Mouse (Mus musculus): ENCODE data around the gene Rap1gds1. TPM values are rescaled to one million over a fixed set of nuclear protein-coding genes. Genes with fewer than 3 reads are reported as not detected.

Gene Rap1gds1
- polyA plus RNA-seq, 1 experiment from 2014 or later = 82.1 TPM

DNA sequence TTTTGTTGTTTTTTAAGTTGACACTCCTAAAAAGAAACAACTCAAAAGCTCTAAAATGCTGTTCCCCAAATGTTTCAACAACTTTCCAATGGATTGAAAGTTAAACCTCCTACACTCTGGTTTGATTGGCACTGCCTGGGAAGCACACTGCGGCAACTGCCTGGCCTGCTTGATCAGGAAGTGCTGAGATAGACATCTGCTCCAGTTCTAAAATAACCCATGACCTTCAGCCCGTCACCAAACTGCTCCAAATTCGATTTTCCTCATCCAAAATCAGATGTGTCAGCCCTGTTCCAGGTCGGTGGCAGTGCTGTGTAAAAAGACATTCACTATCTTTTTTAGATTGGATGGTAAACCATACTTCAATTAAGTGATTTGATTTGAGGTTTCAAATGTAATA is 185.8 kb downstream of the Rap1gds1 start:
- POLR2A ChIA-PET = no interaction called here
- TF ChIP-seq CTCF (IDR thresholded peaks at IDR 0.05) = no peak
- no peak for DNase-seq (ENCODE audit: low read depth, low spot score)
- CTCF ChIA-PET = interaction anchor here (1.1 kb wide), 1 partner anchor 11 kb away, joined by 4 read pairs; no protein-coding TSS in a partner anchor
- no peak for ATAC-seq
- in situ Hi-C loops (cut with MboI; ENCODE audit: low pct_unique_long_range_greater_than_20kb) = no loop called here
- H3K27me3 ChIP-seq = no peaks in the 10 kb centered on the region

DNA sequence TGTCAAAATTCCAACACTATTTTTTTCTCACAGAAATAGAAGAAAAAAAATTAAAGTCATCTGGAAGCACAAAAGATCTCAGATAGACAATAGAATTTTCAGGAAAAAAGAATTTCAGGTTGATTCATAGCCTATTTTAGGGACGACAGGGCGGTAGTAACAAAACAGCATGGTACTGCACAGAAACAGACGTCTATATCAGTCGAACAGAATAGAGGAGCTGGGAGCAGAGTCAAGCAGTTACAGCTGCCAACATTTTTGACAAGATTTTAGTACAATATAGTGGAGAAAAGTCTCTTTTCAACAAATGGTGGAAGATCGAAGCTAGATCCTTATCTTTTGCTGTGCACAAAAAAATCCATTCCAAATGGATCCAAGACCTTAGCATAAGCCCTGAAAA is 188.9 kb downstream of the Rap1gds1 start:
- ChIA-PET POLR2A (no interaction called here), CTCF (interaction anchor here (1.0 to 1.4 kb wide), 2 partner anchors 14 to 38 kb away, joined by 3 to 4 read pairs; no protein-coding TSS in a partner anchor)
- in situ Hi-C loops (cut with MboI; ENCODE audit: low pct_unique_long_range_greater_than_20kb) = no loop called here
- ATAC-seq (no peak), DNase-seq (ENCODE audit: low read depth, low spot score) (no peak)
- H3K27me3 ChIP-seq = no peaks in the 10 kb centered on the region
- TF ChIP-seq CTCF (IDR thresholded peaks at IDR 0.05) = no peak

DNA sequence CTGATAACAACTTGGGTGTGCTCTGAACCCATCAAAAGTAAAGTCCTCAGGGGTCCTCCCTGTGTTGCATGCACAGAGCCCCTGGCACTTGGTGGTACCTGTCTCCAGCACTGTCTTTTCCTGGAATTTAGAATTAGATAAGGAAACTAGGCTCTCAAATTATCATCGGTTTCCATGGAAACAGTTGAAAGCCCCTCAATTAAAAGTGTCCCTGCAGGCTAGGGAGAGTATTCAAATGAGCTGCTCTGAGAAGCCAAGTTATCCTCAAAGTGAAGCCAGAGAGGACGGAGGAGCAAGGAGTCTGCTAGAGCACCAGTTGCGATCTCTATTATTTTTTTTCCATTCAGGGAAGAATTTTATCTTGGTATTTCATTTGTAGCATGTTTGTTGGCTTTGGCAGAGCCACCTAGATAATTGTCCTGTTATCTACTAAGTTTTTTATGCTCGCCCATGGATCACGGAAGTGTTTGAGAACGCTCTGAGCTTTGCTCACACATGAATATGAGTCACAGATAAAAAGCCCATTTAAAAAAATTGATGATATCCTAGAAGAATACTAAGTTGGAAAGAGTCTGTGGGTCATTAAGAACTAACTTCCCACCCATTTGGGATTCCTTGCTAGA is 193.2 kb downstream of the Rap1gds1 start:
- ATAC-seq (no peak), DNase-seq (ENCODE audit: low read depth, low spot score) (no peak)
- ChIA-PET POLR2A (interaction anchor here (0.5 to 0.7 kb wide), 2 partner anchors 27 to 225 kb away, joined by 3 to 8 read pairs; no protein-coding TSS in a partner anchor), CTCF (interaction anchor here (0.7 kb wide), 1 partner anchor 570 kb away, joined by 4 read pairs; no protein-coding TSS in a partner anchor)
- H3K27me3 ChIP-seq = no peaks in the 10 kb centered on the region
- no peak for TF ChIP-seq CTCF (IDR thresholded peaks at IDR 0.05)
- in situ Hi-C loops (cut with MboI; ENCODE audit: low pct_unique_long_range_greater_than_20kb) = no loop called here

DNA sequence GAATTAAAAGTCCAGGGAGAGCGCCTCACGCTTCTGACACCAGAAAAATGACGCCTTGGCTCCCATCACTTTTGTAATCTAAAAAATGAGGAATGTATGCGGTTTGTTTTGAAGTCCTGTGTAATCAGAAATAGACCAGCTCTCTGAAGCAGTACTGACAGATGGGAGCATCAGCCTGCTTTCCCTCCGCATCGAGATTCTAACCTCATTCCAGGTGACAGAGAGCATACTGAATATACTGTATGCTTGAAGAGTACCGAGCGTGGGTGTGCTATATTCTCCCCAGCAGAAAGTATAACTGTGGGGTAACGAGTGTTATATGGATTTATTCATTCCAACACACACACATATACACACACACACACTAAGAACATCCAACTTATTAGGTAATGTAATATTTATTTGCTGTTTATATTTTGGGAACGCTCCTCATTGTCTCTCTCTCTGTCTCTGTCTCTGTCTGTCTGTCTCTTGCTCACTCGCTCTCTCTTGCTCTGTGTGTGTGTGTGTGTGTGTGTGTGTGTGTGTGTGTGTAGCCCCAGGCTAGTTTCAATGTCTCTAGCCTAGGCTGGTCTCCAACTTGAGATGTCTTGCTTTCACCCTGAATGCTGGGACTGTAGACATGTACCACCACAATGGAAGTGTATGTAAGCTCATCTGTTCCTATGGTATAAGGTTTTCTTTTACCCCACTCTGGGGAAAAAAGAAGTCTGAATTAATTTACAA is 193.8 kb downstream of the Rap1gds1 start:
- ATAC-seq (no peak), DNase-seq (ENCODE audit: low read depth, low spot score) (no peak)
- POLR2A ChIA-PET = interaction anchor here (0.5 to 0.7 kb wide), 2 partner anchors 26 to 225 kb away, joined by 3 to 8 read pairs; no protein-coding TSS in a partner anchor
- no peak for TF ChIP-seq CTCF (IDR thresholded peaks at IDR 0.05)
- in situ Hi-C loops (cut with MboI; ENCODE audit: low pct_unique_long_range_greater_than_20kb) = no loop called here
- H3K27me3 ChIP-seq = no peaks in the 10 kb centered on the region
- CTCF ChIA-PET = interaction anchor here (0.7 to 2.4 kb wide), 2 partner anchors 23 to 570 kb away, joined by 4 to 5 read pairs; no protein-coding TSS in a partner anchor

DNA sequence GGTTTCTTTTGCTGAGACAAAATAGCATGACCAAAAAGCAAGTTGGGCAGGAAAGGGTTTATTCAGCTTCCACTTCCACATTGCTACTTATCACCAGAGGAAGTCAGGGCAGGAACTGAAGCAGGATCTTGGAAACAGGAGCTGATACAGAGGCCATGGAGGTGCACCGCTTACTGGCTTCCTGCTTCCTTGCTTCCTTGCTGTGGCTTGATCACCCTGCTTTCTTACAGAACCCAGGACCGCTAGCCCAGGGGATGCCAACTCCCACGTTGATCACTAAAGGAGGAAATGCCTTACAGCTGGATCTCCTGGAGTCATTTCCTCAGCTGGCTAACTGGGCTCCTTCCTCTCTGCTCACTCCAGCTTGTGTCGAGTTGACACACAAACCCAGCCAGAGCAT is 197.3 kb downstream of the Rap1gds1 start:
- no peak for ATAC-seq
- POLR2A ChIA-PET = no interaction called here

DNA sequence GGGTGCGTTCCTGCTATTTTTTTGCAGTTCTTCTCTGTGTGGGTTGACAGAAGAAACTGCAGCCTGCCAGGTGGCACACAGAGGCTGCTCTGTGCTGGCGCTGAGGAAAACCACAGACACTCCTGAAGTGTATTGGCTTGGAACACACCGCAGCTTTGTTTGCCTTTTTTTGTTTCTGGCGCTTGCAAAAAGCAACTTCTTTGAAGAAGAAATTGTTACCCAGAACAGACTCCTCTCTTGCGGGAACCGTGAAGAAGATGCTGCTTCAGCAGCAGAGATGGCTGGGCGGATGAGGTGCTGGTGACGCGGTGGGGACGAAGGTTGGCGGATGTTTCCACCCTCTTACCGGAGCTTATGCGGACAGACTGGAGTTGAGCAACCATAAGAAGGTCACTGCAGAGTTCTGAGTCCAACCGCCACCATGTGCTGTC is 198.1 kb downstream of the Rap1gds1 start:
- no peaks in the 10 kb centered on the region for H3K27me3 ChIP-seq
- ChIA-PET CTCF (no interaction called here), POLR2A (no interaction called here)
- no peak for TF ChIP-seq CTCF (IDR thresholded peaks at IDR 0.05)
- ATAC-seq (no peak), DNase-seq (ENCODE audit: low read depth, low spot score) (no peak)
- in situ Hi-C loops (cut with MboI; ENCODE audit: low pct_unique_long_range_greater_than_20kb) = no loop called here

More for the DNA sequence above, 197.3 kb downstream of the Rap1gds1 start:
- TF ChIP-seq CTCF (IDR thresholded peaks at IDR 0.05) = no peak
- DNase-seq (ENCODE audit: low read depth, low spot score) = no peak
- CTCF ChIA-PET = interaction anchor here (1.5 kb wide), 1 partner anchor 11 kb away, joined by 4 read pairs; no protein-coding TSS in a partner anchor
- H3K27me3 ChIP-seq = no peaks in the 10 kb centered on the region
- in situ Hi-C loops (cut with MboI; ENCODE audit: low pct_unique_long_range_greater_than_20kb) = no loop called here

DNA sequence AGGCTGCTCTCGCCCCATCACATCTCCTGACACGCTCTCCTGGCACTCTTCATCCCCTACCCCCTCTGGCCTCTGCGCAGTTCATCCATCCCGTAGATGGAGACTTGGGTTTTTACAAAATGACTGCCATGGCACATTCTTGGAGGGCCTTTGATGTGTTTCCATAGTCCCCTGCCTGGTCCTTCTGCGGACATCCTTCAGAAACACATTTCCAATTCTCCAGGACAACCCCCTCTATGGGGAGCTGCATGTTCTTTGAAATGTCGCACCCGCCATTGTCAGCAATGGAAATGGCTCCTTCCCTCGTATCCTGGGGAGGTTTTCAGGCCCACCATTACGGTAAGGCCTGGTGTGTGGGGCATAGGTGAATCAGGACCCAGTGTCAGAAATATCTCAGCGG is 198.6 kb downstream of the Rap1gds1 start:
- ChIA-PET POLR2A (interaction anchor here (0.7 to 1.1 kb wide), 2 partner anchors 77 to 197 kb away, joined by 3 to 4 read pairs; no protein-coding TSS in a partner anchor), CTCF (no interaction called here)
- H3K27me3 ChIP-seq = no peaks in the 10 kb centered on the region
- DNase-seq (ENCODE audit: low read depth, low spot score) = no peak
- TF ChIP-seq CTCF (IDR thresholded peaks at IDR 0.05) = no peak
- in situ Hi-C loops (cut with MboI; ENCODE audit: low pct_unique_long_range_greater_than_20kb) = no loop called here
- ATAC-seq = no peak

DNA sequence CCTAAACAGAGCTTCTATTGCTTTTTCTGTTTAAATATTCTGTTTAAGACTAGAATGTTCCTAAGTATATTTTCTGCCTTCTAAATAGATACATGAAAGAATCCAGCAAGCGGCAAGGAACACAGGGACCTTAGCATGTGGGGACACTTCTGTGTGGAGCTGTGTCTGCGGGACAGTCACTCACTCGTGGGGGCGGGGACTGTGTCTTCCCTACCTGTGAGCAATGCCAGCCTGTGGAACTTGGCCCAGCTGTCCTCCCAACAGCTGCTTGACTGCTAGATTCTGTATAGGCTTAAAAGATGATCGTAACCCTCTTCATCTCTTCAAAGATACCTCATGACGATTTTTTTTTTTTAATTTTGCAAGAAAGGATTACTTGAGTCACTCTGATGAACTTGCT is 199.1 kb downstream of the Rap1gds1 start:
- ATAC-seq (no peak), DNase-seq (ENCODE audit: low read depth, low spot score) (no peak)
- in situ Hi-C loops (cut with MboI; ENCODE audit: low pct_unique_long_range_greater_than_20kb) = no loop called here
- TF ChIP-seq CTCF (IDR thresholded peaks at IDR 0.05) = no peak
- no peaks in the 10 kb centered on the region for H3K27me3 ChIP-seq
- ChIA-PET CTCF (no interaction called here), POLR2A (interaction anchor here (0.7 to 1.1 kb wide), 2 partner anchors 77 to 197 kb away, joined by 3 to 4 read pairs; no protein-coding TSS in a partner anchor)

Other genes starting within 250 kb of the Rap1gds1 start
- 0.22 TPM for gene Stpg2, start 130.5 kb upstream of the Rap1gds1 start, polyA plus RNA-seq (2021)